Mouse (Mus musculus) ES-E14 (cell line): ENCODE measurements around the gene Clcnka. TPM values are rescaled to one million over a fixed set of nuclear protein-coding genes. Genes with fewer than 3 reads are reported as not detected.

Source experiments
- DNase-seq: peaks from one replicate; pipeline ENCODE4 v3.0.0-alpha.2; 2013; ENCODE audit warnings: low read depth, low spot score
- H3K27ac ChIP-seq: 2 replicates; pipeline ENCODE4 v1.5.1; 2012; ENCODE audit warnings: low read depth, mild to moderate bottlenecking, low read length, moderate library complexity, mixed read lengths; ENCODE audit not compliant: poor library complexity, insufficient read depth, severe bottlenecking
- H3K36me3 ChIP-seq: 2 replicates; pipeline ENCODE4 v1.6.1; 2012; ENCODE audit warnings: mild to moderate bottlenecking, low read length, moderate library complexity, mixed read lengths; ENCODE audit not compliant: control insufficient read depth, poor library complexity, insufficient read depth, severe bottlenecking
- H3K4me1 ChIP-seq, 2 experiments: fragments of 150-350 bp in 1 of 2; sonication (generic) in 1 of 2; 2 replicates each; pipeline ENCODE4 v1.6.1; 2012; ENCODE audit warnings: low read length in 2 of 2, mild to moderate bottlenecking in 1 of 2, mixed read lengths in 1 of 2; ENCODE audit not compliant: control insufficient read depth in 2 of 2, insufficient read depth in 2 of 2, poor library complexity in 1 of 2
- H3K4me3 ChIP-seq, 2 experiments: fragments of 150-350 bp in 1 of 2; sonication (generic) in 1 of 2; 2 replicates each; pipeline ENCODE4 v1.5.1; 2012; ENCODE audit warnings: low read length in 2 of 2, low read depth in 1 of 2, mild to moderate bottlenecking in 1 of 2, mixed read lengths in 1 of 2; ENCODE audit not compliant: insufficient read depth in 1 of 2, poor library complexity in 1 of 2, severe bottlenecking in 1 of 2
- H3K9ac ChIP-seq: 2 replicates; pipeline ENCODE4 v1.6.1; 2012; ENCODE audit warnings: low read depth, mild to moderate bottlenecking, low read length, mixed read lengths; ENCODE audit not compliant: poor library complexity, insufficient read depth, severe bottlenecking
- H3K9me3 ChIP-seq: fragments of 150-350 bp; sonication (generic); 2 replicates; pipeline ENCODE4 v1.6.1; 2012; ENCODE audit warnings: low read depth, mild to moderate bottlenecking, low read length; ENCODE audit not compliant: control insufficient read depth, insufficient read depth
- CHD2 ChIP-seq: IDR thresholded peaks from 2 replicates; pipeline ENCODE4 v1.6.1; 2014; ENCODE audit warnings: mild to moderate bottlenecking, low read depth, low read length, inconsistent platforms
- HCFC1 ChIP-seq: IDR thresholded peaks from 2 replicates; pipeline ENCODE4 v1.6.1; 2012; ENCODE audit warnings: low read length, inconsistent platforms, borderline replicate concordance; ENCODE audit not compliant: insufficient read depth
- MAFK ChIP-seq: IDR thresholded peaks from 2 replicates; pipeline ENCODE4 v1.6.1; 2014; ENCODE audit warnings: mild to moderate bottlenecking, low read depth, low read length, inconsistent platforms; ENCODE audit not compliant: insufficient read depth
- ZC3H11A ChIP-seq: IDR thresholded peaks from 2 replicates; pipeline ENCODE4 v1.6.1; 2012; ENCODE audit warnings: low read depth, mild to moderate bottlenecking, inconsistent platforms, low read length, borderline replicate concordance
- ZNF384 ChIP-seq: IDR thresholded peaks from 2 replicates; pipeline ENCODE4 v1.6.1; 2012; ENCODE audit warnings: low read depth, low read length, inconsistent platforms
- in situ Hi-C, 2 experiments: fragments of 600-800 bp; cut with MboI; formaldehyde crosslinking; loops; one replicate each; pipeline ENCODE4 v1.15.1; 2025; ENCODE audit warnings: low sequenced_read_pairs in 2 of 2, inconsistent platforms in 1 of 2; ENCODE audit not compliant: unreplicated experiment in 2 of 2
- total RNA-seq: library from RNA; depleted of rRNA; stranded (reverse); fragments of 300-350 nt; gene quantifications from 2 replicates; pipeline ENCODE4 v1.2.3, GENCODE M21; 2012

Clcnka gene
- total RNA-seq, 1 experiment, result 0.62 TPM

DNA sequence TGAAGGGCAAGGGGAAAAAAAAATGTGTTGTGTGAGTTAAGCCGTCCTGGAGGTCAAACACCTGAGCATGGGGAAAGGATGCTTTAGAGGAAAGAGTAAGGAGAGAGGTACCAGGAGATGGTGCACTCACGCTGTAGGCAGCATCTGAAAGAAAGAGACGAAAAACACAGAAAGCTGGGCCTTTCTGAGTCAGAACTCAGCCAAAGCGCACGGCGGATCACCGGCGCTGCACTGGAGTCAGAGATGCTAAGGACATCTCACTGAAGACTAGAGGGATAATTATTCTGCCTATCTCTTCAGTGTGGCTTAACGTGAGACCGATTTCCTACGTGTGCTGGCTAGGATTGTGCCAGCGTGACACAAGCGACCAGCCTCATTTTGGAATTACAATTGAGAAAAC, 29.4 kb upstream of the Clcnka start:
- no peak overlapping the region for H3K27ac ChIP-seq
- H3K9me3 ChIP-seq, result no peaks in the 10 kb centered on the region
- no peak for DNase-seq
- in situ Hi-C loops, result no loop called here
- H3K9ac ChIP-seq, result no peak overlapping the region
- H3K4me3 ChIP-seq, result no peak overlapping the region
- no peak for TF ChIP-seq ZC3H11A
- TF ChIP-seq MAFK, result no peak
- TF ChIP-seq ZNF384, result no peak
- TF ChIP-seq HCFC1, result no peak
- TF ChIP-seq CHD2, result no peak
- peaks cover 0 to 11% of the 10 kb centered on the region in 2 experiments; a peak in 1 of 4 replicates for H3K4me1 ChIP-seq
- H3K36me3 ChIP-seq, result no peaks in the 10 kb centered on the region

DNA sequence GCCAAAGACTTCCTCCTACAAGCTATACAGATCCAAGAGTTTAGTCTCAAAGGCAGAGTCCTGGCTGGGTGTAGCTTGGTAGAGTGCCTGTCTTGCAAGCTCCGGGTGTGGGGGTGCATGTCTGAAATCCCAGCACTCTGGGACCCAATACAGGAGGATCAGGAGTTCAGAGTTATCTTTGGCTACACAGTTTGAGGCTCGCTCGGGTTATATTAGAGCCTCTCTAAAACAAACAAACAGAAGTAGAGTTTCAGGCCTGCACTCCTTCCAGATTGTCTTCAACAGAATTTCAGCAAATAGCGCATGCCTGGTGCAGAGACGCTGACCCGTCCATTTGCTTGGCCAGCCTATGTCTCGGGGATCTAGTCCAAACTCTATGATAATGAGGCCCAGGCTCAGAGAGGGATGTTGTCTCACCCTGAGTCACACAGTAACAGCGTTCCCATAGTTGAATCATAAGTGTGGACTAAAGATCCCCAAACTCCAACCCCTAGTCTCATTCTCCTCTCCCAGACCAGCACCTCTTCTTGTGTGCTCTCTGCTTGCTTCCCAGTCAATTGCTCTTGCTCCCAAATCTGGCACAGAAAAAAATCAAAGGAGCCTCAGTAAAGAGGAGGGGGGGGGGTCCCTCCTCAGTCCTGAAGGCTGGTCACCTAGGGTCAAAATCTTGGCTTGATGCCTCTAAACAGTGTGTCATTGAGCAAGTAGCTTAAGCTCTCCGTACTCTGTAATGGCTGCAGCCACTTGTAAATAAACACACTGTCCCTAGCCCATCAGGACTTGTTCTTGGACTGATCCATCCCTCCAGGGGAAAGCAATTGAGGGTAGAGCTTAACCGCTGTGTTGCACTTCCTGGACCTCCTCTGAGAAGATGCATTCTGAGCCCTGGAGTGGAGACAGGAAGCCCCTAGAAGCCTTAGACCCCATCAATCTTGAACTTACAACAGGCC, 28.5 kb upstream of the Clcnka start:
- in situ Hi-C loops, result no loop called here

DNA sequence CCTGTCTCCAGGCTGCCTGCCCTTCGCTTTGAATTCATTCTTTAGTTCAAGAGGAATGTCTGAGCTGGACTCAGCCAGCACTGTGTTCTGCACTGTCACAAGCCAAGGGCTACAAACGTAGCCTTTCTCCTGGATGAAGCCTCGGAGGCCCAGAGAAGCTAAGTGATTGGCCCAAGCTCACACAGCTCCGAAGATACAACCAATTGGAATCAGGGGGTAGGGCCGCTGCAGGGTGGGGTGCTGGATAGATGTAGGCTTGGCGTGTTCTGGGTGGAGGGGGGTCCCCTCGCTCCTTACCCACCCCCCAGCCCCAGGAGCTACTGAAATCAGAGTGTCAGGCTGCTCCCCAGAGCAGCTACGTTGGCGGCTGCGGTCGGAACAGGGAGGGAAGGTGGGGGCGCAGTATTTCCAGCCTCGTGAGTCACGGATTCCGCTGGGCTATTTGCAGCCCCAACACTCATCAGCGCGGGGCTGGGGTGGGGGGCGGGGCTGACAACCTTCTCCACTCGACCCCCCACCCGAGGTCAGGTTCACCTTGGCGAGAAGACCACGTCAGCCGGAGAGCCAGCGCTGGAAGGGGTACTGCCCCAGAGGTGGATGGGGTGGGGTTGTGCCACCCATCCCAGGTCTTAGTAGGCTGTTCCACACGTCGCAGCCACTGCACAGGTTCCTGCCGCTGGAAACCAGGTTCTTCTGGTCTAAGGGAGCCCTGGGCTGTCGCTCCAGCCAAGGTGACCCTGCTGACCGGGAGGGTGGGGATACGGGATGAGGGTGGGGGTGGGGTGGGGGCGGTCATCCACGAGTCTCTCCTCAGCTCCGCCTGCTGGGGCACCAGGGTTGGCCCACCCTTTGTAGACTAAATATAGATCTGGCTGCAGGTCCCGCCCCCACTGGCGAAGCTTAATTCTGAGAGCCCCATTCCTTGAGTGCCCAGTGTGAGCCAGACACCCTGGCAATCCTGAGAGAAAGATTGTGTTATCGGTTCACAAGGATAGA, 27.3 kb upstream of the Clcnka start:
- Histone ChIP-seq H3K9ac (peak overlapping the region; percentile 42; the same call in 1 of the 2 replicates), H3K27ac (no peak overlapping the region; the same call in 1 of the 2 replicates)
- DNase-seq, result peak; percentile 53

More for the DNA sequence above, 28.5 kb upstream of the Clcnka start:
- H3K27ac ChIP-seq, result no peak overlapping the region
- no peak for DNase-seq
- H3K36me3 ChIP-seq, result no peaks in the 10 kb centered on the region
- H3K4me1 ChIP-seq, result peaks cover 0 to 11% of the 10 kb centered on the region in 2 experiments; a peak in 1 of 4 replicates
- H3K4me3 ChIP-seq, result no peak overlapping the region
- H3K9me3 ChIP-seq, result no peaks in the 10 kb centered on the region
- H3K9ac ChIP-seq, result no peak overlapping the region
- TF ChIP-seq MAFK, result no peak
- TF ChIP-seq ZC3H11A, result no peak
- TF ChIP-seq ZNF384, result no peak
- TF ChIP-seq CHD2, result no peak
- TF ChIP-seq HCFC1, result no peak

More for the DNA sequence above, 27.3 kb upstream of the Clcnka start:
- in situ Hi-C loops, result no loop called here
- Histone ChIP-seq H3K9me3 (no peaks in the 10 kb centered on the region), H3K4me3 (peak overlapping the region; percentile 41 to 66), H3K4me1 (peaks cover 0 to 17% of the 10 kb centered on the region in 2 experiments; a peak in 1 of 4 replicates), H3K36me3 (no peaks in the 10 kb centered on the region)
- no peak for TF ChIP-seq HCFC1
- no peak for TF ChIP-seq ZC3H11A
- TF ChIP-seq MAFK, result no peak
- no peak for TF ChIP-seq ZNF384
- TF ChIP-seq CHD2, result no peak
